Mouse (Mus musculus): ENCODE results near the gene Sptan1. TPM values are rescaled to one million over a fixed set of nuclear protein-coding genes. Genes with fewer than 3 reads are reported as not detected.

Gene Sptan1
- polyA plus RNA-seq, 1 experiment from 2014 or later: 238 TPM

DNA sequence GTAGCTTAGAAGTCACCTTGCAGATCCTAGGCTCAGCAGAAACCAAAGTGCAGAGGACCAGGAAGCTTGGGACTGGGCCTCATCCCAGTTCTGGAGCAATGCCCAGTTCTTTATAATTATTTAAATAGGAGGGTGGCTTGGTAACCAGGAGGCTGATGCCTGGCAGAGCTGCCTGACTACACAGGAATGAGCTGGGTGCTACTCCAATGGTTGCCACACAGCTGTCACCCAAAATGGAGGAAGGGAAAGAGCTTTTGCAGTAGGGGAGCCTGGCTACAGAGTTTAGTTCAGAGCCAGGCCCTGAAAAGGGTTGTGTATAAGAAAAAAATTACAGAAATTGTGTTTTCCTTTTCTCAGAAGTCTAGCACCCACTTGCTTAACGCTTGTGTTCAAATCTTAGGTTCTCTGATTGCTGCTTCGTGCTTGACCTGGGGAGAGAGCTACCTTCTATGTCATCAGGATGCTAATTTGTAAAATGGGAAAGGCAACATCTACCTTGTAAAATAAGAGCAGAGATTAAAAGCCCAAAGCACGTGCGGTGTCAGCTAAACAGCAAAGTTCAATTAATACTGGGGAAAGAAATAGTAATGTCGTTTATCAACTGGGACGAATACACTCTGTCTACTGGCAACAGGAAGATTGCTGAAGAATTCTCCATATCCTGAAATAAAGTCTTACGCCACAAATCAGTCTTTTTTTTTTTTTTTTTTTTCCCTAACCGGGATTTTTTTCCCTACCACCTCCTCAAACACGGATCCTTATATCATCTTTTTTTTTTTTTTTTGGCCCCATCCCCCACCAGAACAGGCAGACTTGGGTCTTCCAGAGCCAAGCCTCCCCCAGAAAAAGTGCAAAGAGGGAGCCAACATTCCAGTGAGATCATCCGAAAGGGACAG, 758 bp upstream of the Sptan1 start:
- Histone ChIP-seq H3K4me3 (peak overlapping the region; percentile 88), H3K36me3 (replicated peaks) (peaks cover 7% of the 10 kb centered on the region), H3K27me3 (replicated peaks) (no peaks in the 10 kb centered on the region), H3K4me1 (peaks cover 39% of the 10 kb centered on the region), H3K4me2 (peak overlapping the region; percentile 67), H3K9me3 (no peaks in the 10 kb centered on the region), H3K9ac (peak overlapping the region; percentile 91), H3K27ac (peak overlapping the region; percentile 98)
- no peak for ATAC-seq (replicated peaks)
- WGBS: 14% methylated on average over 10 of the region's 10 CpGs

DNA sequence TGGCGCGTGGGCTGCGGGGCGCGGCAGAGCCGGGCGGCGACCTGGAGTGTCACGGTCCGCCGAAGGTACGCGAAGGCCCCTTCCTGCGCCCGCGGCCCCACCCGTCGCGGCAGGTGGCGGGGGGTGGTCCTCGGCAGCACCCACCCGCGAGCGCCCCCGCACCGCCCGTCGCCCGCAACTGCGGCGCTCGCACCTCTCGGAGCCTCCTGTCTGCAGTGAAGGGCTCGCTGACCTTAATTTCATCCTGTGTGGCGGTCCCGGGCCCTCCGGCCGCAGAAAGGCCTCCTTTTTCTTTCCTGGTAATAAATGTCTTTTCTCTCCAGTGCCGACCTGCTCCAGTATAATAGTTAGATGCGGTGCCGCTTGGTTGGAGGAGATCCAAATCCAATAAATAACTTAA, 546 bp downstream of the Sptan1 start:
- H3K4me2 ChIP-seq: peak overlapping the region; percentile 67
- peaks cover 17% of the 10 kb centered on the region for H3K36me3 ChIP-seq (replicated peaks)
- no peaks in the 10 kb centered on the region for H3K9me3 ChIP-seq
- peak overlapping the region; percentile 98 for H3K27ac ChIP-seq
- ATAC-seq (replicated peaks): peak; percentile 43
- peak overlapping the region; percentile 88 for H3K4me3 ChIP-seq
- H3K27me3 ChIP-seq (replicated peaks): no peaks in the 10 kb centered on the region
- peaks cover 50% of the 10 kb centered on the region for H3K4me1 ChIP-seq
- WGBS: under 1% methylated on average over 39 of the region's 41 CpGs
- peak overlapping the region; percentile 100 for H3K9ac ChIP-seq

- Histone ChIP-seq H3K4me3 (peak overlapping the region; percentile 88), H3K36me3 (replicated peaks) (peaks cover 17% of the 10 kb centered on the region), H3K4me1 (peaks cover 58% of the 10 kb centered on the region), H3K27ac (peak overlapping the region; percentile 98; the same call in 1 of the 2 replicates), H3K27me3 (replicated peaks) (no peaks in the 10 kb centered on the region), H3K9ac (peak overlapping the region; percentile 100), H3K4me2 (peak overlapping the region; percentile 67), H3K9me3 (no peaks in the 10 kb centered on the region)
- no peak for ATAC-seq (replicated peaks)
- 60% methylated on average over 2 of the region's 2 CpGs for WGBS
These were observed 1.5 kb downstream of the Sptan1 start for GRCm38 (mm10) chr2:29966826-29967225.

GRCm38 (mm10) chr2:29967768-29968167, 2.4 kb downstream of the Sptan1 start:
- Histone ChIP-seq H3K27ac (0 out of 2 replicates have a peak overlapping the region, but pooled peaks have one; percentile 11), H3K9me3 (no peaks in the 10 kb centered on the region), H3K4me3 (peak overlapping the region; percentile 88), H3K27me3 (replicated peaks) (no peaks in the 10 kb centered on the region), H3K36me3 (replicated peaks) (peaks cover 17% of the 10 kb centered on the region), H3K4me2 (peak overlapping the region; percentile 67), H3K9ac (0 out of 2 replicates have a peak overlapping the region, but pooled peaks have one; percentile 28), H3K4me1 (peaks cover 66% of the 10 kb centered on the region)
- 56% methylated on average over 5 of the region's 5 CpGs for WGBS
- no peak for ATAC-seq (replicated peaks)

DNA sequence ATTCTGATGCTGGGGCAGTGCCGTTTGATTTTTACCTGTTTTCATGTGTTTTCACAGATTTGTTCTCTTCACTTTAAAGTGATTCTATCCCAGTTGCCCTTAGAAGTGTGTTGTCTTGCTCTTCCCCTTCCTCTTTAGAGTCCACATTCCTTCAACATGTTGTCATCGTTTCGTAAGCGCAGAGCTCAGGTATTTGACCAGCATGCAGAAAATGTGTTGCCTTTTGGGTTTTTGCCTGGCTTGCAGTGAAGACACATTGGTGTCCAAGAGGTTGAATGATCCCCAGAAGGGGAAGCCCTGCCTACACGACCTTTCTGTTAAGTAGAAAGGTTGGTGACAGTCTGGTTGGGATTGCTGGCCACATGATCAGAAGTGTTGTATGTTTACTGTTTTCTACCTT, 3.3 kb downstream of the Sptan1 start:
- no peaks in the 10 kb centered on the region for H3K27me3 ChIP-seq (replicated peaks)
- no peak overlapping the region for H3K9ac ChIP-seq
- H3K4me1 ChIP-seq: peaks cover 70% of the 10 kb centered on the region
- H3K4me2 ChIP-seq: 0 out of 2 replicates have a peak overlapping the region, but pooled peaks have one; percentile 67
- no peaks in the 10 kb centered on the region for H3K9me3 ChIP-seq
- H3K36me3 ChIP-seq (replicated peaks): peaks cover 17% of the 10 kb centered on the region
- WGBS: 84% methylated on average over 5 of the region's 5 CpGs
- no peak overlapping the region for H3K27ac ChIP-seq
- H3K4me3 ChIP-seq: no peak overlapping the region
- no peak for ATAC-seq (replicated peaks)

- Histone ChIP-seq H3K9ac (no peak overlapping the region), H3K4me1 (peaks cover 66% of the 10 kb centered on the region), H3K27ac (no peak overlapping the region), H3K9me3 (no peaks in the 10 kb centered on the region), H3K4me2 (no peak overlapping the region), H3K4me3 (no peak overlapping the region), H3K36me3 (replicated peaks) (peaks cover 27% of the 10 kb centered on the region), H3K27me3 (replicated peaks) (no peaks in the 10 kb centered on the region)
- ATAC-seq (replicated peaks): no peak
- WGBS: 72% methylated on average over 9 of the region's 9 CpGs
These were observed 6.7 kb downstream of the Sptan1 start for GRCm38 (mm10) chr2:29971838-29972635.

GRCm38 (mm10) chr2:29973525-29973924, 8.2 kb downstream of the Sptan1 start:
- WGBS: 9% methylated on average over 2 of the region's 2 CpGs
- H3K4me3 ChIP-seq: no peak overlapping the region
- H3K4me2 ChIP-seq: no peak overlapping the region
- peaks cover 27% of the 10 kb centered on the region for H3K36me3 ChIP-seq (replicated peaks)
- no peaks in the 10 kb centered on the region for H3K9me3 ChIP-seq
- H3K9ac ChIP-seq: no peak overlapping the region
- H3K27ac ChIP-seq: no peak overlapping the region
- no peaks in the 10 kb centered on the region for H3K27me3 ChIP-seq (replicated peaks)
- peaks cover 51% of the 10 kb centered on the region for H3K4me1 ChIP-seq
- no peak for ATAC-seq (replicated peaks)

DNA sequence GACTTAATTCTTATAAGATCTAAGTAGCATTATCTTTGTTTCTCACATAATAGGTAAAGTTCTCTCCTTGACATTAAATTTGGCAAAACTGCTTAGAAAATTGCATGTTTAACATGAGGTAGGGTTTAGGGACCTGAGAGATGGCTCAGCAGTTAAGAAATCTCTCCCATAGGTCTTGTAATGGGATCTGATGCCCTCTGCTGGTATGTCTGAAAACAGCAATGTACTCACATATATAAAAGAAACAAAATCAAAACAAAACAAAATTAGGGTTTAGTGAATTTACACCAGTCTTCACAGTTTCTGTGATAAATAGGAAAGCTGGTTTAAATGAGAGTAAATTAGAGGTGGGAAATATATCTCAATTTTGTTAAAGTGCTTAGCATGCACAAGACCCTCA, 11.9 kb downstream of the Sptan1 start:
- H3K9me3 ChIP-seq: no peaks in the 10 kb centered on the region
- no peaks in the 10 kb centered on the region for H3K27me3 ChIP-seq (replicated peaks)
- H3K36me3 ChIP-seq (replicated peaks): peaks cover 44% of the 10 kb centered on the region
- H3K4me2 ChIP-seq: no peak overlapping the region
- no peak for ATAC-seq (replicated peaks)
- no peak overlapping the region for H3K27ac ChIP-seq
- no peak overlapping the region for H3K9ac ChIP-seq
- H3K4me3 ChIP-seq: no peak overlapping the region
- H3K4me1 ChIP-seq: peaks cover 19% of the 10 kb centered on the region

DNA sequence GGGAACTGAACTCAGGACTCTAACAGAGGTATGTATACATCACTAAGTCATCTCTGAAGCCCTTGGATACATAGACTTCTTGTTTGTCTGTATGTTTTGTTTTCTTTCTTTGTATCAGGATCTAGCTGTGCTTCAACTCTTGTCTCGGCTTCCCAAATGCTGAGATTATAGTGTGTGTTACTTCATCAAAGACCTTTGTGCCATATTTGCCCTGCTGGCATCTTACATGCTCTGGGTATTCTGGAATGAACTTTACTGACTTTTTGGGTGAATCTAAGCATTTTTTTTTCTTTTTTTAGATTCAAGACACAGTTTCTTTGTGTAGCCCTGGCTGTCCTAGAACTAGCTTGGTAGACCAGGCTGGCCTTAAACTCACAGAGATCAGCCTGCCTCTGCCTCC, 15.3 kb downstream of the Sptan1 start:
- 0 out of 2 replicates have a peak, but pooled peaks cover 3% of the 10 kb centered on the region for H3K4me1 ChIP-seq
- H3K4me3 ChIP-seq: no peak overlapping the region
- H3K9me3 ChIP-seq: no peaks in the 10 kb centered on the region
- H3K27me3 ChIP-seq (replicated peaks): no peaks in the 10 kb centered on the region
- no peak overlapping the region for H3K4me2 ChIP-seq
- 93% methylated on average over 1 of the region's 1 CpGs for WGBS
- H3K9ac ChIP-seq: no peak overlapping the region
- H3K27ac ChIP-seq: no peak overlapping the region
- no peak for ATAC-seq (replicated peaks)
- peaks cover 67% of the 10 kb centered on the region for H3K36me3 ChIP-seq (replicated peaks)

- Histone ChIP-seq H3K4me1 (no peaks in the 10 kb centered on the region), H3K4me3 (no peak overlapping the region), H3K36me3 (replicated peaks) (peaks cover 95% of the 10 kb centered on the region), H3K27me3 (replicated peaks) (no peaks in the 10 kb centered on the region), H3K9ac (no peak overlapping the region), H3K27ac (no peak overlapping the region), H3K9me3 (no peaks in the 10 kb centered on the region), H3K4me2 (no peak overlapping the region)
- no peak for ATAC-seq (replicated peaks)
- WGBS: 51% methylated on average over 2 of the region's 2 CpGs
These were observed 26.6 kb downstream of the Sptan1 start for GRCm38 (mm10) chr2:29991962-29992361.

DNA sequence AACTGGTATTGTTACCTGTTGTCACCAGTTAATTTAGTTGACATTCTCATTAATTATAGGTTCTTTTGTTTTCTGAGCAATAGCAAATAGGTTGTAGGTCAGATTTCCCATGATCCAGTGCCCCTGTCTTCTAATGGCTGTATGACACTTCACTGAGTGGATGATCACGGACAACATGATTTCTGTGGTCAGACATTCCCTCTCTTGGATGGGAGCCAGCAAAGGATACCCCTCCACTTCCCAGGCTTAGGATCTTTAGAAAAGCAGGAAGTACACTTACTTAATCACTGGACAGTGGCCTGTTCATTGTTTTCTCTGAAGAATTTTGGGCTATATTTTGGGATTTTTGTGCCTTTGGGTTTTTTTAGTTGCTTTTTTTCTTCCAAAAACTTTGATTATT, 43.7 kb downstream of the Sptan1 start:
- Histone ChIP-seq H3K4me1 (no peaks in the 10 kb centered on the region), H3K9me3 (no peaks in the 10 kb centered on the region), H3K9ac (no peak overlapping the region), H3K4me2 (no peak overlapping the region), H3K27me3 (replicated peaks) (no peaks in the 10 kb centered on the region), H3K27ac (no peak overlapping the region), H3K36me3 (replicated peaks) (peaks cover 90% of the 10 kb centered on the region), H3K4me3 (no peak overlapping the region)
- WGBS: 68% methylated on average over 1 of the region's 1 CpGs
- ATAC-seq (replicated peaks): no peak

DNA sequence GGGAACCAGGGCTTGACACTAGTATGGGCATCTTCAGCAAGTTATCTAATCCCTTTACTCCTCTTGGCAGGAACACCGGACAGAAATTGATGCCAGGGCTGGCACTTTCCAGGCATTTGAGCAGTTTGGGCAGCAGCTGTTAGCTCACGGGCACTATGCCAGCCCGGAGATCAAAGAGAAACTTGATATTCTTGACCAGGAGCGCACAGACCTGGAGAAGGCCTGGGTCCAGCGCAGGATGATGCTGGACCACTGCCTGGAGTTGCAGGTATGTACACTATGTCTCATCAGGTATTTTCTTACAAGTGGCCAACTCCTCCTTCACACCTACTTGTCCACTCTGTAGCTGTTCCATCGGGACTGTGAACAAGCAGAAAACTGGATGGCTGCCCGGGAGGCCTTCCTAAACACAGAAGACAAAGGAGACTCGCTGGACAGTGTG, 45.5 kb downstream of the Sptan1 start:
- no peak for ATAC-seq (replicated peaks)
- Histone ChIP-seq H3K4me3 (no peak overlapping the region), H3K27me3 (replicated peaks) (no peaks in the 10 kb centered on the region), H3K4me1 (no peaks in the 10 kb centered on the region), H3K9ac (no peak overlapping the region), H3K27ac (no peak overlapping the region), H3K36me3 (replicated peaks) (peaks cover 94% of the 10 kb centered on the region), H3K9me3 (no peaks in the 10 kb centered on the region), H3K4me2 (no peak overlapping the region)
- 89% methylated on average over 8 of the region's 8 CpGs for WGBS

All from midbrain, embryonic 15.5 days (tissue).